Mouse (Mus musculus) natural killer cell, adult 2 months (primary cell): ENCODE data around the gene Usp6nl.

Experiments used
- DNase-seq, 2 experiments: peaks; one replicate each; pipeline ENCODE4 v3.0.0; 2022; ENCODE audit warnings: low spot score in 2 of 2

Gene Usp6nl

DNA sequence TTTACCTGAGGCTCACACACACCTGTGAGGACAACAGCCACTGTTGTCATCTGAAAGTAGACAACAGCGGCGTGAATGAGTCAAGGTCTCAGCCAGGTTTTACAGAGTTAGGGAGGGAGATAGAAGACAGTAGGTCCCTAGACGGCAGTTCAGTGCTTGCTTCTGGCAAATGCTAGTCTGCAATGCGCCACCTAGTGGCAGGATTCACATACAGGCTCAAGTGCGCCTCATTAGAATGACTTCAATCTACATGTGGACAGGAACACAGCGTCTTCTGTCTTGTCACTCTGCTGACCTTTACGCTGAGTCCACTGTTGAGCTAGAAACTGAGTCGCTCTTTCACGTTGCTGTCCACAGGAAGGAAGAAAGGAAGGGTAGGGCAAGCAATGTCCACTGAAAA, 146.7 kb downstream of the Usp6nl start:
- DNase-seq: peak; percentile 47 to 69

DNA sequence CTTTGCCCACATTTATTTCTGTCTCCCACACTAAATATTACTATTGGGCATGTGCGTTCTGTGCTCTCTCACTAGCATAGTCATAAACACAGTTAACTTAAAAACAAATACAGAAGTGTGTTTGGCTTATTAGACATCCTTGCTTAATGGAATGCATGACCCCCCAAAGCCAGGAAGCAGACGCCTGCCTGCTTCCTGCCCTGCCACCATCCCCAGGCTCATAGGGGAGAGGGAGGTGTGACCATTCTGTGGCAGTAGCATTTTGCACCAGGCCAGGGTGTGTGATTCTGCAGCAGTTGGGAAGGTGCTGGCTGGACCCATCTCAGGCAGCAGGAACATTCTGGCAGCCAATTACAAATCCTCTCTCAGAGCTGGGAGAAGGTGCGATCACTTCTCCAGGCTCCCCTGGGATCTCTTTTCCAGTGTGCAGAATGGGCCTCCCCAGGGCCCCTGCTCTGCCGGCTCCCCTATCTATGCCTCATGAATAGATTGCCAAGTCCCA, 148.7 kb downstream of the Usp6nl start:
- no peak for DNase-seq

DNA sequence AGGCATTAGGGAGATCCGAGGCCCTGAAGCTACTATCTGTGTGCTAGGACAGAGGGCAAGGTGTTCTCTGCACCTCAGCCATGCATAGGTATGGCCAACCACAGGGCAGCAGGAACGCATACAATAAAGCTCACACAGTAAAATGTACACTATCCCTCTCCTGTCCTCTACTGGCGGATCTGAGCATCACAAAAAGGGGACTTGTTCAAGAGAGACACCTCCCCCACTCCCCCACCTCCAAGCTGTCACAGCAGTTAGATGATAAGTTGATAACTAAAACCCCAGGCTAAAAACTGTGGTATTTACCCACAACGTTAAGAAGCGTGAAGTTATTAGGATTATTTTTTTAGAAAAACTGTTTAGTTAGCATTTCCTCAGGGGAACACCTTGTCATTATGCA, 151.4 kb downstream of the Usp6nl start:
- DNase-seq: no peak

DNA sequence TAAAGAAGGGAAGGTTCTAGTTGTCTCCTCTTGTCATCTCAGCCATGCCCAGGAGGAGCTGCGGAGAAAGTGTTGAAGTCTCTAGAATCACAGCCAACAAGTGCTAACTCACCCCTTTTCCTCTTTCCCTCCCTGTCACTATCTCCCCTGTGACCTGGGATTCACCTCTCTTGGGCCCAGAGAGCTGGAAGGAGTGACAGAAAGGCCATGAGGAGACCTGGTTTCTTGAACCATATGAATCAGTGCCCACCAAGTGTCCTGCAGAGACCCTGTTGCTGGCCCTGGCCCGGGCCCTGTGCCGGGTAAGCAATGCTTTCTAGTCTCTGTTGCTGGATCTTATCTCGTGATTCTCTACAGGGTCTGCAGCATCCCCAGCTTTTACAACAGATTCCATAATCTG, 155.4 kb downstream of the Usp6nl start:
- DNase-seq: no peak

DNA sequence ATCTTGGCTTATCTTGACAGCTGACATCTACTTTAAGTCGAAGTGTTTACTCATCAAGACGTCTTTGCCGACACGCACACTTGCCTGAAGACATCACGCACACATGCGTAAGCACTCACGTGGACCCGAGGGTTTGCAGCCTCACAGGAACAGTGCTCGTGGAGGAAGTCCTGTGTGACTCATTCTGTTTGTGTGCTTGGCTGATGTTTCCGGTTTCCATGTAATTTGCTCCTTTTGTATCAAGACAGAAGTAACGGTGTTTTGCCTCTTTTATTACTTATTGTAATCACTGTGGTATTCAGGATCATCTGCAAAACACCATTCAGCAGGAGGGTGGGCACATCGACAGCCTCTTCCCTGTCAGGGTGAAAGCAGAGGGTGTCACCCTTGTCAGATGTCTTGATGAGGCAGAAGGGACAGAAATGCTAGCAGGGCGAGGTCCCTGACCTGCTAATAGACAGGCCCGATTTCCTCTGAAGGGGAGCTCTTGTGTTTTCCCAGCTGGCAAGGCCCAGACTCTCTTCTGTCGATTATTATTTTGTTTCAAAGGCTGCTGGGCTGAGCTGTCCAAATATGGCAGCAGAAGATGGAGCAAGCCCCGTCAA, 156.0 kb downstream of the Usp6nl start:
- DNase-seq: peak; percentile 75 to 80

DNA sequence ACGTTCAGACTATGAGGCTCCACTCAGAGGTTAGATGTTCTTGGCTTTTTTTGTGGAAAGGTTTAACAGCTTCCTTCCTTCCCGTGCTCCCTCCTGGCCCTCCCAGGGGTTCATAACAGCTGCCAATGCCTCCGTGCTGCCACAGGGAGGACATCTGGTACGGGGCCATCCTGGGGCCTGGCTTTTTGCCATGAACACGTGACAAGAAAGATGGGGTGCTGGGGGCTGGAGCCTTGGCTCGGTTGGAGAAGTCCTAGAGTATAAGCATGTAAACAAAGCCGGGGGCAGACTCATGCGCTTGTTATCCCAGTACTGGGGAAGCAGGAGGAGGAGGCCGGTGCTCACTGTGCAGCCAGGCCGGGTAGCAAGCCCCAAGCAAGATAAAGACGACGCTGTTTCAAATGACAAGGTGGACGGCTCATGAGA, 156.5 kb downstream of the Usp6nl start:
- peak in 1 of 2 experiments; percentile 8 for DNase-seq

DNA sequence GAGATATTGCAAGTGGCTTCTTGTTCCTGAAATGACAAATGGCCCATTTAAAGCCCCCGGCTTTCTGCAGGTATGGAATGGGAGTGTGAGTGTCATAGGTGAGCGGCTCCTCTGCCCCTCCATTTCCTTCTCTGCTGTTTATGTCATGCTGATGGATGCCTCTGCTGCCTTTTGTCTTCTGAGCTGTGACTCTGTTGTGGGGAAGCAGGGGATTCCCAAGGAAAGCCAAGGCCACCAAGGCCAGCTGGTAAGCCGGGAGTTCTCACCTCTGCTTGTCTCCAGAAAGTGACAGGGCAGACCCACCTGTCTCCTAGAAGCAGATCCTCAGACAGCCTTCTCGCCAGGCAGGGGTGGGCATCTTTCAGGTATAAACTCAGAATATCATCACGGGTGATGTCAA, 157.2 kb downstream of the Usp6nl start:
- DNase-seq: no peak

DNA sequence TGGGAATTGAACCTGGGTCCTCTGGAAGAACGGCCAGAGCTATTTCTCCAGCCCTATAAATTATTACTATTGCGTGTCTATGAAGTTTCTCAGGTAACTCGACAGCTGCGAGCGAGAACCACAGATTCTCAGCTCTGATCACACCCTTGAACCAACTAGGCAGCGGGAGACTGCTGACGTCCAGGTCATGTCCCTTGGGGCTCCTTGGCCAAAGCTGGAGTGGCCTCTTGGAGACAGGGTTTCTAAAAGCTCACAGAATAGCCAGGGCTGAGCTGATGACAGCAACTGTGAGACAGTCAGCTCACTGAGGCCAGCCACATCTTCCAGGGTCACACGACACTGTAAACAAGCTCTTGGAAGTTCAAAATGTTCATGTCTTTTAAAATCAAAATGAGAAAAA, 159.5 kb downstream of the Usp6nl start:
- DNase-seq: no peak

DNA sequence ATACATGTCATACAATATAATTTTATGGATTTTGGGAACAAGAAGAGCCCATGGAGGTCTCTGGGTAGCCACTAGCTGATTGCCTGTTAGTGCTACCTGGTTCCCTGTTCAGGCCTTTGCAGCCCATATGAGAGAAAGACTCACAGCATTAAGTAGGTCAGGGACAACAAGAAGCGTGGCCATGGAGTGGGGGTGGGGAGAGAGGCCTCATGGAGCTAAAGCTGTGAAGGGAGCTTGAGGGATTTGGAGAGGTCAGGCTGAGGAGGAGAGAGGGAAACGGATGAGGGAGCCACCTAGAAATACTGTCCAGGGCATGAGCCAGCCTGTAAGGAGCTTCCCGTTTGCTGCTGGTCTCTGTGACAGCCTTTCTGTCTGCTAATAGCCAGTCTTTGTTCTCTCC, 159.9 kb downstream of the Usp6nl start:
- DNase-seq: no peak

DNA sequence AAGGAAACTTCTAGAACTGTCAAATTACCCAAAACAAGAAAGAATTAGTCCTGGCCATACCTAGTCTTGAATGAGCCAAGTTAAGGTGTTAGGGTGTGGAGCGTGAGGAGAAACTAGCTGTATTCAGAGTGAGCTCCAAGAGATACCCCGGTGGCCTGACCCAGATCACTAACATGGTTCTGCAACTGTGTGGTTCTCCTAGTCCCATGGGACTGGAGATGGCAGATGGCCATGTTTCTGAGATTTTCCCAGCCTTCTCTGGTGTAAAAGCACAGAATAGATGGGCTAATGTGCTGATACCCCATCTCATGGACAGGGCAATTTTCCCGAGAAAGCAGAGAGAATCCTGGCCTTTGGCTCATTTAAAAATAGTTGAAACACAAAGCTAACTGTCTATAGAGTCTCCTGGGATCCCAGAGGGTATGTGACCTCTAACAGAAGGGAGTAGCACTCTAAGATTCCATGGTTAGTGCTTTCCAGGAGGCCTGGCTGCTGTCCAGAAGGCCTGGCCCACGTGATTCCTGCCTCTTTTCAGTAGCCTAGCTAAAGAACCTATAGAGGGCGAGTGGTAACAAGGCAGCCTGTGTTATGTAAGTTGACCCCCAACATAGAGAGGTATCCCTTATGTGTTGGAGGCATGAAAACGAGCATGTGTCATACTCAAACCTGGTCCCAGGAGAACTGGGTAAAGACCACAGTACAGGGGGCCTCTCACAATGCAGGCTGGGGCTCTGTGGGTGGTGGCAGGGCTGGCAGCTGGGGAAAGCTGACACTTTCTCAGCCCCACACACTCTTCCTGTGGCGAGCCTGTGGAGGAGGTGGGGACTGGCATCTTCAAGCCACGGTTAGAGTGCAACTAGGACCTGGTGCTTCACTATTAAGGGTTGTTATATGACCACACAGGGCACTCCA, 160.9 kb downstream of the Usp6nl start:
- peak; percentile 18 to 20 for DNase-seq

DNA sequence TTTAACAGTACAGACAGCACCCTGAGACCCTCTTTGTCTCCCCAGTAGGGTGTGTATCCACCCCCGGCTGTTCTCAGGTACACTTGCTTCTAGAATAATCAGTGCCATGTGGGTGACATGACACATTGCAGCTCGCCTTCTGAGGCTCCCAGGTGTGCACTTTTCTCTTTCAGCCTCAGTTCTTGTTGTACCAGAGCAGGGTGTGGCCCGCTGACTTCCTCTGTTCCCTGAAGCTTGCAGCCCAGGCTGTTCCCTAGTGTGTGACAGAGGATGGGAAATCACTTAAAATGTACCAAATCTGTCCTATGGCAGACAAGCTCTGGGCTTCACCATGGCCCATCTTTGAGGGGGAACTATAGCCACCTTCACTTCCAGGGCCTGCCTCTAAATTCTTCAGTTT, 161.7 kb downstream of the Usp6nl start:
- no peak for DNase-seq

DNA sequence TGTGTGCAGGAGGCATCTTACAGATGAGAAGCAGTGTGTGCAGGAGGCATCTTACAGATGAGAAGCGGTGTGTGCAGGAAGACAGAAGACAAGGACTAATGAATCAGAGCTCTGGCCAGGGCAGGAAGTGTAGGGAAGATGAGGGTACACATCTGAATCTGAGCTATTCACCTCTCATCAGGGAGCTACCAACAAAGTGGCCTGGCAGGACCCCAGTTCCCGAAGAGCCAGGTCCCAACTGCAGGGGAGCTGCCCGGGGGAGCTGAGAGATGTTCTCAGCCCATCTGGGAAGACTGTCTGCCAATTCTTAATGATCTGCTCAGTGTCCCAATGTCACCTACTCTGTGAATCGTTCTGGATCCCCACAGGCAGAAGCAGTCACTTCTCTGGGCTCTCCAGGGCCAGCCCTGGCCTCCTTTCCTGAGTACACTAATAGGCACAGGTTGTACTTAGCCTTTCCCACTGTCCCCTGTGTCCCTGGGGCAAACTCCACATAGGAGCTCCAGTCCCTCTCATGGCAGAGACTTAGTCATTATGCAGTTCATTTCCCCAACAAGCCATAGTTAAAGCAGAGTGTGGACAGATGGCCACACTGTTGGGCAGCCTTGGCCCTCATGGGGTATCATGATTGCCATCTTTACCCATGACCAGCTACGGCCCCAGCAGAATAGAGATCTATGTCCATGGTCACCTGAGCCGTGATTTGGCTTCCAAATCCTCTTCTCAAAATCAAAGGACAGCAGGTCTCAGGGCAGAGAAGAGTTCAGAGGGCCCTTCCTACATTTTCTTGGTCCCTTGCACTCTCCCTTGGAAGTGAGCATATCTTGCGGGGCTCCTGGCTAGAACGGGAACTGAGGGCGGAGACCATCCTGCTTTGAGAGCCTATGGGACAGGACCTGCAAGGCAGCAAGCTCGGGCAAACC, 165.4 kb downstream of the Usp6nl start:
- no peak for DNase-seq

DNA sequence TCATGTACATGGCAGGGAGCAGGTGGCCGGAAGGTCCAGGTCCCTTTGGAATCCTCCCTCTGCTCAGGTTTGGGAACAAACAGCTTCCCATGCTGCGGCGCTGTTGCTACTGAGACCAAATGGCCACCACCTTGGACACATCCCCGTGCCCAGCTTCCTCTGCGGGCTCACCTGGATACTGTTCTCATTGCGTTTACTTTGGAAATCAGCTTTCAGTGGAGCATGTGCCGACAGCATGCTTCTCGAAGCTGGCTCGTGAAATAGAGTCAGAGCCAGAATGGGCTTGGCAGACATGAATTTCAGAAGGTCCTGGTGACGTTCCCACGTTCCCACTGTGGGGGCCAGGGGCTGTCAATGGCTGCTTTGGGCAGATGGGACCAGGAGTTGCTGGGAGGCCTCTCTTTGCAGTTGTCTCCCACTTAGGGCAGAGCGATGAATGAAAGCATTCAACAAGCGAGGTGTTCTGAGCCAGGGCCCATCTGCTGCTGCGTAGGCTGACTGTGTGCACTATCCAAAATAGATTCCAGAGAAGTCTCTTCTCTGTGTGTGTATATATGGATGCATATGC, 166.1 kb downstream of the Usp6nl start:
- no peak for DNase-seq

DNA sequence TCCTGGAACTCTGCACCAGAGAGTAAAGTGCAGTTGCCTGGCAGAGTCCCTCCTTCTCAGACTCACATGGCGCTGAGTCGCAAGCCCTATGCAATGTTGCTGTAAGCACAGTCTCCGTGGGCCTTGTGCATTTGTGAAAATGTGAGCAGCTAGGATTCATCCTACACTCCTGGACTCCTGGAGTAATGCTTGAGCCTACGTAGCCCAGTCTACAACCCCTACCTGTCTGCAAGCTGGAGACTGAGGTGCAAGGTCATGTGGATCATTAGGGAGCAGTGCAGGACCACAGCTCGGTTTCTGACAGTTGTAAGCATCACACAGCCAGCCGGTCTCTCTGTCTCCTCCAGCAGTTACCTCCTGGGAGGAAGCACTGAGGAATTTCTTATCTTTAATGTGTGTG, 167.6 kb downstream of the Usp6nl start:
- DNase-seq: no peak

DNA sequence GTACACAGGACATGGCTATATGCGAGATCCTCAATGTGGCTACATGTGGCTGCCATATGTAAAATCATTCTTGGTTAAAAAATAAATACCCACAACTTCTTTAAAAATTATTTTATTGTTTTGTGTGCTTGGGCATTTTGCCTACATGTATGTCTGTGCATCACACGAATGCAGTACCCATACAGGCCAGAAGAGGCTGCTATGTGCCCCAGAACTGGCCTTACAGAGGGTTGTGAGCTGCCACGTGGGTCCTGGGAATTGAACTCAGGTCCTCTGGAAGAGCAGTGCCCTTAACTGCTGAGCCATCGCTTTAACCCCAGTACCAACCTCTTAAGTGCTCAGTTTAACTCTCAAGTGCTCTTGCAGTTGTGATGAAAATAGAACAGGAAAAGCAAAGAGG, 168.4 kb downstream of the Usp6nl start:
- no peak for DNase-seq

DNA sequence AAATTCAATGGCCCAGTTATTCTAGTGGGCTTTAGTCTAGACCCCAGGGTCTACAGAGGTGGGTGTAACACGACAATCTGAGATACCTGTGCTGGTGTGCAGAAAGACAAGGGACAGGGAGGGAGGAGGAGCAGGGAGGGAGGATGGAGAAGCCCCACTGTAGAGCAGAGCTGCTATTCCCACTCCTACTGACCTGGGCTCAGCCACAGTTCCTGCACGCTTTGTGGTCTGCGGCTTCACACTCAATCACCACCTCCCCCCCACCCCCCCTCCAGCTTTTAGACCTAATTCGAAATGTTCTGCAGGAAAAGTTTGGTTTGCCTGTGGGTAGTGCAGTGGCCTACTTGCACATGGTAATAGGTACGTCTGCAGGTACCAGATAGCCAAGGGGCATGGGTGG, 171.4 kb downstream of the Usp6nl start:
- DNase-seq: no peak
